Mouse (Mus musculus) myocyte (in vitro differentiated cells): ENCODE measurements around the gene Myrip. TPM values are rescaled to one million over a fixed set of nuclear protein-coding genes. Genes with fewer than 3 reads are reported as not detected.
A peak's percentile ranks its signal among the peaks of the same experiment; 100 is the strongest.
"Not testable (repeated sequence)": the region's sequence is repeated elsewhere in the genome, so short reads cannot be mapped to it uniquely, and the experiment has no call there.

Experiments
- H3K27me3 ChIP-seq: one replicate; pipeline ENCODE4 v1.6.1; 2011; ENCODE audit not compliant: control insufficient read depth, insufficient read depth, insufficient read length
- H3K36me3 ChIP-seq: one replicate; pipeline ENCODE4 v1.6.1; 2011; ENCODE audit not compliant: control insufficient read depth, insufficient read depth
- H3K4me2 ChIP-seq: one replicate; pipeline ENCODE4 v1.6.1; 2011; ENCODE audit warnings: low read depth, control low read depth
- H3K4me3 ChIP-seq: one replicate; pipeline ENCODE4 v1.5.1; 2011; ENCODE audit warnings: mild to moderate bottlenecking, control low read depth, moderate library complexity
- H3K79me2 ChIP-seq: one replicate; pipeline ENCODE4 v1.6.1; 2011; ENCODE audit not compliant: control insufficient read depth, insufficient read depth
- H3ac ChIP-seq: one replicate; pipeline ENCODE4 v1.6.1; 2011; ENCODE audit not compliant: control insufficient read depth, insufficient read length
- CEBPB ChIP-seq: IDR thresholded peaks from 2 replicates; pipeline ENCODE4 v1.6.1; 2011; ENCODE audit warnings: mild to moderate bottlenecking, moderate library complexity; ENCODE audit not compliant: poor library complexity, insufficient read depth, severe bottlenecking
- E2F4 ChIP-seq: IDR thresholded peaks from one replicate; pipeline ENCODE4 v1.6.1; 2011; ENCODE audit warnings: mild to moderate bottlenecking, control low read depth, moderate library complexity; ENCODE audit not compliant: insufficient read depth
- MAX ChIP-seq: IDR thresholded peaks from one replicate; pipeline ENCODE4 v1.6.1; 2011; ENCODE audit warnings: low read depth, mild to moderate bottlenecking, control low read depth
- MYOD1 ChIP-seq, 3 experiments: IDR thresholded peaks; one replicate each; pipeline ENCODE4 v1.6.1; 2011; ENCODE audit warnings: control low read depth in 2 of 3, low read depth in 2 of 3, mild to moderate bottlenecking in 2 of 3, moderate library complexity in 1 of 3; ENCODE audit not compliant: insufficient read length in 2 of 3, control insufficient read depth in 1 of 3
- MYOG ChIP-seq, 3 experiments: IDR thresholded peaks; one replicate each; pipeline ENCODE4 v1.6.1; 2011; ENCODE audit warnings: control low read depth in 2 of 3, low read depth in 2 of 3, mild to moderate bottlenecking in 2 of 3; ENCODE audit not compliant: insufficient read length in 2 of 3, control insufficient read depth in 1 of 3, insufficient read depth in 1 of 3
- POLR2A ChIP-seq: IDR thresholded peaks from one replicate; pipeline ENCODE4 v1.6.1; 2011; ENCODE audit warnings: low read depth, mild to moderate bottlenecking, control low read depth, moderate library complexity; ENCODE audit not compliant: insufficient read length
- POLR2AphosphoS2 ChIP-seq: IDR thresholded peaks from one replicate; pipeline ENCODE4 v1.6.1; 2011; ENCODE audit warnings: low read depth, control low read depth; ENCODE audit not compliant: insufficient read length
- REST ChIP-seq: IDR thresholded peaks from one replicate; pipeline ENCODE4 v1.6.1; 2011; ENCODE audit warnings: mild to moderate bottlenecking, control low read depth, moderate library complexity; ENCODE audit not compliant: insufficient read depth, insufficient read length
- SRF ChIP-seq: IDR thresholded peaks from one replicate; pipeline ENCODE4 v1.6.1; 2011; ENCODE audit warnings: low read depth; ENCODE audit not compliant: control insufficient read depth, insufficient read length
- TCF12 ChIP-seq: IDR thresholded peaks from one replicate; pipeline ENCODE4 v1.6.1; 2011; ENCODE audit warnings: mild to moderate bottlenecking, control low read depth; ENCODE audit not compliant: poor library complexity, insufficient read depth, severe bottlenecking
- TCF3 ChIP-seq: IDR thresholded peaks from one replicate; pipeline ENCODE4 v1.6.1; 2011; ENCODE audit warnings: low read depth, control low read depth; ENCODE audit not compliant: insufficient read length
- USF1 ChIP-seq: IDR thresholded peaks from one replicate; pipeline ENCODE4 v1.6.1; 2011; ENCODE audit warnings: low read depth, mild to moderate bottlenecking, control low read depth, moderate library complexity
- polyA plus RNA-seq: library from polyadenylated mRNA; unstranded; fragments of >200 nt; fragmentation: generic; extraction: Trizol; gene quantifications from one replicate; pipeline ENCODE4 v1.2.1, GENCODE M21; 2012; ENCODE audit warnings: missing spikeins

Gene Myrip
- 0.17 TPM for polyA plus RNA-seq

DNA sequence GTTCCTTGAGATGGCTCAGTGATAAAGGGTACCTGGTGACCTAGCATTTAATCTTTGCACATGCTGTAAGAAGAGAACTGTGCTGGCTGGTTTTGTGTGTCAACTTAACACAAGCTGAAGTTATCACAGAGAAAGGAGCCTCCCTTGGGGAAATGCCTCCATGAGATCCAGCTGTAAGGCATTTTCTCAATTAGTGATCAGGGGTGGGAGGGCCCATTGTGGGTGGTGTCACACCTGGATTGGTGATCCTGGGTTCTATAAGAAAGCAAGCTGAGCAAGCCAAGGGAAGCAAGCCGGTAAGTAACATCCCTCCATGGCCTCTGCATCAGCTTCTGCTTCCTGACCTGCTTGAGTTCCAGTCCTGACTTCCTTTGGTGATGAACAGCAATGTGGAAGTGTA, at the start of gene Myrip:
Gene Myrip (plus strand): TSS at position 301 of the 400 bp plus-strand sequence.
- not testable (repeated sequence) for H3K36me3 ChIP-seq, H3ac ChIP-seq, H3K4me3 ChIP-seq, H3K79me2 ChIP-seq, H3K4me2 ChIP-seq
- peaks cover 19% of the 10 kb centered on the region for H3K27me3 ChIP-seq

- Histone ChIP-seq H3K79me2 (no peaks in the 10 kb centered on the region), H3K4me2 (no peak overlapping the region), H3ac (no peak overlapping the region), H3K36me3 (no peaks in the 10 kb centered on the region), H3K27me3 (no peaks in the 10 kb centered on the region), H3K4me3 (no peak overlapping the region)
- TF ChIP-seq MYOD1 (IDR thresholded peaks at IDR 0.05; ENCODE audit: control insufficient read depth in 1 of 3, insufficient read length in 2 of 3, low read depth in 2 of 3): no peak
- TF ChIP-seq TCF3: no peak
- no peak for TF ChIP-seq TCF12
- no peak for TF ChIP-seq MYOG (IDR thresholded peaks at IDR 0.05; ENCODE audit: control insufficient read depth in 1 of 3, insufficient read depth in 1 of 3, insufficient read length in 2 of 3, low read depth in 2 of 3)
- no peak for TF ChIP-seq REST
- TF ChIP-seq MAX: no peak
- TF ChIP-seq E2F4: no peak
- no peak for TF ChIP-seq POLR2A
Observed at GRCm38 (mm10) chr9:120259805-120260204, 41.5 kb upstream of the Myrip start.

DNA sequence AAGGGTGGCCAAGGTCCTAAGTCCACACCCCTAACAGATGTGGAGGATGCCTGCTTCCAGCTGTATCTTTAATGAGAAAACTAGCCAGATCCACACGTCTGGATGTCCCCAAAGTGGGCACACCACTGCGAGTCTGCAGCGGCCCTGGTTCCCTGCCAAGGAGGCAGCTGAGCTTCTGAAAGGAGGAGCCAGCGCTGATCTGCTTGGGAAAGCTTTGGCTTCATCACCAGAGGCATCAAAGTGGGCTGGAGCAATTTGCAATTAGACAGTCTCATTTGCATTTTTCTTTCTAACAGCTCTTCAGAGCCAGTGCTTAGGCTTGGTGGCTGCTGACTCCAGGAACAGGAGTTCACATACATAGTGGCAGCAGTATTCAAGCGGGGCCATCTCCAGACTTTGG, 37.3 kb upstream of the Myrip start:
- H3K27me3 ChIP-seq: no peaks in the 10 kb centered on the region
- H3K36me3 ChIP-seq: no peaks in the 10 kb centered on the region
- TF ChIP-seq TCF3 (no peak), E2F4 (no peak), CEBPB (no peak), TCF12 (no peak), MAX (no peak), MYOG (IDR thresholded peaks at IDR 0.05; ENCODE audit: control insufficient read depth in 1 of 3, insufficient read depth in 1 of 3, insufficient read length in 2 of 3, low read depth in 2 of 3) (no peak)
- no peaks in the 10 kb centered on the region for H3K79me2 ChIP-seq
- no peak overlapping the region for H3ac ChIP-seq
- no peak overlapping the region for H3K4me3 ChIP-seq
- no peak overlapping the region for H3K4me2 ChIP-seq

- TF ChIP-seq MAX: no peak
- TF ChIP-seq REST: no peak
- no peak for TF ChIP-seq MYOD1 (IDR thresholded peaks at IDR 0.05; ENCODE audit: control insufficient read depth in 1 of 3, insufficient read length in 2 of 3, low read depth in 2 of 3)
- TF ChIP-seq SRF: no peak
- no peak for TF ChIP-seq POLR2AphosphoS2
- TF ChIP-seq POLR2A: no peak
- TF ChIP-seq TCF3: no peak
- TF ChIP-seq USF1: no peak
- TF ChIP-seq TCF12: no peak
- no peaks in the 10 kb centered on the region for H3K27me3 ChIP-seq
Observed at GRCm38 (mm10) chr9:120273083-120273482, 28.2 kb upstream of the Myrip start.

DNA sequence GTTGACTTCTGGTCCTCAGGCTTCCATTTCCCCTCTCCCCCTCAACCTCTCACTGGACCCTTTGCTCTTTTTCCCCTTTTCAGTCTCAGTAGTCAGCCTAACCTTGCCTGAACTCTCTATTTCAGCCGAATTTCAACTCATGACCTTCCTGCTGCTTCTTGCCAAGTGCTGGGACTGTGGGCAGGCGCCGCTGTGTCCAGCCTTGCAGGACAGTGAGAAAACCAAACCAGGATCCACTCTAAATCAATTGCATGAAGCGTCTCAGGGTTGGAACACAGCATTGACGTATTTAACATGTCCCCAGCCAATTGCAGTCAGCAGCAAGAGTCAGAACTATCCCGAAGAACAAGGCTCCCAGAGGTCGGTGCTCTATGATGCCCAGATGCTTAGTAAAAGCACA, 26.1 kb upstream of the Myrip start:
- TF ChIP-seq MAX: no peak
- TF ChIP-seq TCF12: no peak
- no peak for TF ChIP-seq USF1
- TF ChIP-seq CEBPB: no peak
- no peak for TF ChIP-seq POLR2AphosphoS2
- no peak for TF ChIP-seq POLR2A
- TF ChIP-seq MYOD1 (IDR thresholded peaks at IDR 0.05; ENCODE audit: control insufficient read depth in 1 of 3, insufficient read length in 2 of 3, low read depth in 2 of 3): no peak
- TF ChIP-seq REST: no peak
- TF ChIP-seq SRF: no peak
- H3K79me2 ChIP-seq: no peaks in the 10 kb centered on the region
- H3ac ChIP-seq: no peak overlapping the region
- no peaks in the 10 kb centered on the region for H3K36me3 ChIP-seq
- no peaks in the 10 kb centered on the region for H3K27me3 ChIP-seq
- H3K4me2 ChIP-seq: no peak overlapping the region
- H3K4me3 ChIP-seq: no peak overlapping the region

More at GRCm38 (mm10) chr9:120273083-120273482, 28.2 kb upstream of the Myrip start:
- Histone ChIP-seq H3K36me3 (no peaks in the 10 kb centered on the region), H3K79me2 (no peaks in the 10 kb centered on the region), H3K4me3 (no peak overlapping the region), H3ac (no peak overlapping the region), H3K4me2 (peak overlapping the region; percentile 53)

DNA sequence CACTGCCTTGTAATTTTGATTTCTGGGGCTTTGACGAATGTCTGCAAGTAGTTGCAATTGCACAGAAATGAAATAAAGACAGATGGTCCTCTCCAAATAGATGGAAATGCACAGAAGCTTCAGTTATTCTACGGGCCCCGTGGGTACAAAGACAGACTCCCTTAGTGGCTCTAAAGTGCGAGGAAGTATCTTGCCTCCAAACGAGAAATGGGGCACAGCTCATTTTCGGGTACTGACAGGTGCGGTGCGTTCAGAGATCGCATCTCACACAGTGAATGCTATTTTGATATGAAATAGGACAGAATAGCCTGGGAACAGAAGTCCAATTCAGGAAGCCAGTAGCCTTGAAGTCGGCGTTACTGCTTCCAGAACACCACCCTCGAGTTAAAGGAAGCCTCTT, 20.2 kb upstream of the Myrip start:
- no peak for TF ChIP-seq POLR2A
- no peak for TF ChIP-seq SRF
- Histone ChIP-seq H3K4me2 (no peak overlapping the region), H3K79me2 (no peaks in the 10 kb centered on the region), H3K36me3 (no peaks in the 10 kb centered on the region), H3K4me3 (no peak overlapping the region), H3K27me3 (no peaks in the 10 kb centered on the region), H3ac (no peak overlapping the region)
